Mouse (Mus musculus) right cerebral cortex, adult 18-20 months (tissue): ENCODE data around the gene Sept5.

Experiments
- DNase-seq: peaks from one replicate; pipeline ENCODE4 v3.0.0; 2022; ENCODE audit warnings: mixed read lengths

The Sept5 gene

GRCm38 (mm10) chr16:18582426-18583148, 47.2 kb downstream of the Sept5 start:
- DNase-seq, result no peak

DNA sequence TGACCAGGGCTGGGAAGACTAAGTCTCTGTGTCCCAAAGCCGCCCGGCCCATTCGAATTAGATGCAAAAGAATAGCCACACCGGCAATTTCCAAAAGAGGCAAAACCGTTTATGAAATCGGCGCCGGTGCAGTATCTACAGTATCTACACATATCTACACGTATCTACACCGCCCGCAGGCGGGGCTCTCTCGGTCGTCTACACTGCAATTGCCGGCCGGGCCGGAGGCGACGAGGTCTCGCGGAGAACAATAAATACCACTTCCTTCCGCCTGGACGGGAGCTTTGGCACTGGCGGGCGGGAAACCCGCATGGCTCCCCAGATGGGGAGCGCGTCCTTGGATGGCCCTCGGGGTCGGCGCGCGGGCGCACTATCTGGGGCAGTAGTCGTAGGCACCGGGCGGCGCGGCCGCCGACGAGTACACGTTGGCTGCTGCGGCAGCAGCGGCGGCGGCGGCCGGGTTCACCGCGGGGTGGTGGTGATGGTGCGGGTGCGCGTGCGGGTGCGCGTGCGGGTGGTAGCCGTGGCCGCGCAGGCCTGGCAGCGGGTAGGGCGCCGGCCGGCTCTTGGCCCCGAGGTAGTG, 48.0 kb downstream of the Sept5 start:
- no peak for DNase-seq

DNA sequence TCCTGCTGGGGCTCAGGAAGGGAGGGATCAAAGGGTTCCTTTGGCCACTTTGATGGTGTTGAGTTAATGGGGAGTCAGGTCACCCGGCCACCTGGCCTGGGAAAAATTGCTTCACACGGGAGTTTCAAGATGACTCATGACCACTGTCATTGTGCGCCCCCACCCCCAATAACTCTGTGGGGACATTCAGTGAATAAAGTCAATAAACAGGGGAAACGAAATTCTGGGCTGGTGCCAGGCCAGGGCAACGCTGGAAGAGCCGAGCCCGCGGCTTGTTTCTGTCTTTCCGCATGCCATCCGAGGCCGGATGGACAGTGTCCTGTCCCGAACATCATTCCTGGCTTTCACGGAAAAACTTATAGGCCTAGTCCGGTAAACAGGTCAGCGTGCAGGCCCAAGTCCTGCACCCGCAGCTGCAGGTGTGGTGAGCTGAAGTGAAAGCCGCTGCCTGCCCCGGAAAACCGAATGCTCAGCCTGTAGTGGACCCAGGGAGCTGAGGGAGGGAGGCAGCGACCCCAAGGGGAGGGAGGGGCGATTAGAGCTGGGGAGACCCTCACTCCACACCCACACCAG, 48.6 kb downstream of the Sept5 start:
- no peak for DNase-seq

- DNase-seq, result no peak
Observed at GRCm38 (mm10) chr16:18580389-18580788, 49.4 kb downstream of the Sept5 start.

- DNase-seq, result no peak
Observed at GRCm38 (mm10) chr16:18577599-18578160, 52.1 kb downstream of the Sept5 start.

GRCm38 (mm10) chr16:18577071-18577470, 52.7 kb downstream of the Sept5 start:
- no peak for DNase-seq

- no peak for DNase-seq
Observed at GRCm38 (mm10) chr16:18574196-18574595, 55.6 kb downstream of the Sept5 start.
